Mouse (Mus musculus) testis, adult 2 months (tissue): ENCODE results near the gene Brms1l.

ENCODE experiments used
- CTCF ChIP-seq: fragments of 200-500 bp; IDR thresholded peaks from 2 replicates; pipeline ENCODE4 v1.5.1; 2012; ENCODE audit warnings: low read depth, mild to moderate bottlenecking, inconsistent platforms, low read length, moderate library complexity; ENCODE audit not compliant: control insufficient read depth, insufficient read depth, insufficient replicate concordance
- POLR2A ChIP-seq: fragments of 200-500 bp; IDR thresholded peaks from 2 replicates; pipeline ENCODE4 v1.6.1; 2012; ENCODE audit warnings: low read depth, mild to moderate bottlenecking, inconsistent platforms, low read length, moderate library complexity; ENCODE audit not compliant: control insufficient read depth

GRCm38 (mm10) chr12:55869622-55870322, 33.6 kb downstream of the Brms1l start:
- TF ChIP-seq POLR2A (no peak), CTCF (no peak)
